ENCODE assay signal across 19 mouse cellular contexts in the genomic region with DNA sequence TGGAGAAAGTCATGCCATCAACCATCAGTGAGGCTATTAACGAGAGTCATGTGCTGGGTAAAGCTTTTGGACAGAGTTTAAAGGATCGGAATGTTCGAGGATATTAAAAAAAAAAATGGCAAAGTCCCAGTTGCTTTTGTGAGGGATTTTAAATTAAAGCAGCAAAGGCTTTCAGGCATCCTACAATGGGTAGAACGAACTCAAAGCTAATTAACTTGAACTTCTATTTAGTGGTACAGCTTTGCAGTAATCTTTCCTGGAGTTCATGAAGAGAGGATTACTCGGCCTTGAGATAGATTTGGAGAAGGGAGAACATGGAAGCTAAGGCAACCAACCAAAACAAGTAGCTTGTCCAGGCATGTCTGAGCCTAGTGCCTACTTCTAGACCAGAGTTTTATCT.
A peak's percentile ranks its signal among the peaks of the same experiment; 100 is the strongest.
DNase-seq lines count a peak whose midpoint lies in the region; ATAC-seq and TF ChIP-seq lines count a peak whose summit lies in the region.
"Had no signal": no experiment of that assay in that cellular context is flagged by ENCODE, and none has a peak within 500 bp of the region (broad histone marks: within the 10 kb centered on the region; RNA-seq: fewer than 3 reads in every experiment).

No protein-coding gene starts in this region.

- no peaks in the 10 kb centered on the region for H3K79me2 ChIP-seq in liver, adult 2 months (ENCODE audit: control insufficient read depth, insufficient read depth, low read length)

- H3K27me3 ChIP-seq in liver, adult 2 months (ENCODE audit: control insufficient read depth, insufficient read depth, low read length), result no peaks in the 10 kb centered on the region
- H3K27me3 ChIP-seq in liver, postnatal 0 days (ENCODE audit: insufficient read depth, low read length), result no peaks in the 10 kb centered on the region
- no peaks in the 10 kb centered on the region for H3K27me3 ChIP-seq in forebrain, embryonic 11.5 days (ENCODE audit: control insufficient read depth, insufficient read depth, low read length)
- H3K27me3 ChIP-seq in forebrain, embryonic 14.5 days (replicated peaks; ENCODE audit: control insufficient read depth, insufficient read depth, low read length), result no peaks in the 10 kb centered on the region
- H3K27me3 ChIP-seq: embryonic facial prominence, embryonic 13.5 days; heart, embryonic 15.5 days; hindbrain, embryonic 13.5 days had no signal

- H3K27ac ChIP-seq in liver, adult 2 months (replicated peaks; ENCODE audit: insufficient read depth, low read depth, low read length), result no peak overlapping the region
- H3K27ac ChIP-seq in liver, postnatal 0 days (ENCODE audit: low read depth), result no peak overlapping the region
- H3K27ac ChIP-seq in forebrain, embryonic 11.5 days (ENCODE audit: low read depth, low read length), result no peak overlapping the region
- no peak overlapping the region for H3K27ac ChIP-seq in forebrain, embryonic 14.5 days (ENCODE audit: low read depth, low read length)
- H3K27ac ChIP-seq: embryonic facial prominence, embryonic 13.5 days; heart, adult 2 months; heart, embryonic 15.5 days; hindbrain, embryonic 13.5 days; hindbrain, postnatal 0 days had no signal

- peak; percentile 12 for DNase-seq in liver, adult 2 months (ENCODE audit: extremely low read depth, low read depth, low spot score)
- DNase-seq in liver, postnatal 0 days, result no peak
- DNase-seq in forebrain, embryonic 11.5 days (ENCODE audit: low spot score), result no peak
- DNase-seq in forebrain, embryonic 14.5 days (ENCODE audit: low spot score), result peak; percentile 68
- no peak for DNase-seq in urinary bladder, postnatal 10 days (ENCODE audit: low spot score)
- DNase-seq in urinary bladder, postnatal 25 days (ENCODE audit: low spot score), result no peak
- DNase-seq: adrenal gland, adult 8-10 months; adrenal gland, postnatal 36 days; cerebellum, adult 18-20 months; cerebellum, adult 9-11 months; cerebellum, postnatal 36 days; gastrocnemius, postnatal 10 days; heart, adult 2 months; heart, postnatal 14 days had no signal

- H3K36me3 ChIP-seq in liver, adult 2 months (ENCODE audit: control insufficient read depth, insufficient read depth, low read length), result no peaks in the 10 kb centered on the region
- H3K36me3 ChIP-seq in liver, postnatal 0 days (replicated peaks; ENCODE audit: insufficient read depth, low read length), result no peaks in the 10 kb centered on the region
- no peaks in the 10 kb centered on the region for H3K36me3 ChIP-seq in forebrain, embryonic 11.5 days (ENCODE audit: control insufficient read depth, insufficient read depth, low read length)
- H3K36me3 ChIP-seq in forebrain, embryonic 14.5 days (ENCODE audit: control insufficient read depth, insufficient read depth, low read length), result no peaks in the 10 kb centered on the region
- H3K36me3 ChIP-seq: embryonic facial prominence, embryonic 13.5 days; heart, embryonic 15.5 days; hindbrain, embryonic 13.5 days had no signal

- no peak for ATAC-seq in liver, postnatal 0 days
- peak; percentile 47 for ATAC-seq in forebrain, embryonic 11.5 days (replicated peaks; ENCODE audit: low FRiP score)
- peak; percentile 75 for ATAC-seq in forebrain, embryonic 14.5 days
- ATAC-seq: hindbrain, postnatal 0 days had no signal

- H3K9me3 ChIP-seq in liver, postnatal 0 days (ENCODE audit: low read length), result no peaks in the 10 kb centered on the region
- H3K9me3 ChIP-seq in forebrain, embryonic 11.5 days (ENCODE audit: control insufficient read depth, low read length), result no peaks in the 10 kb centered on the region
- H3K9me3 ChIP-seq in forebrain, embryonic 14.5 days (replicated peaks; ENCODE audit: control insufficient read depth, low read length), result no peaks in the 10 kb centered on the region
- H3K9me3 ChIP-seq: embryonic facial prominence, embryonic 13.5 days; heart, embryonic 15.5 days; hindbrain, embryonic 13.5 days had no signal

- no peak overlapping the region for H3K9ac ChIP-seq in liver, adult 2 months (ENCODE audit: low read depth, low read length)
- H3K9ac ChIP-seq in liver, postnatal 0 days (replicated peaks), result no peak overlapping the region
- no peak overlapping the region for H3K9ac ChIP-seq in forebrain, embryonic 11.5 days (ENCODE audit: low read length)
- H3K9ac ChIP-seq in forebrain, embryonic 14.5 days (ENCODE audit: low read length), result no peak overlapping the region
- H3K9ac ChIP-seq: embryonic facial prominence, embryonic 13.5 days; heart, embryonic 15.5 days; hindbrain, embryonic 13.5 days had no signal

- no peak for TF ChIP-seq CTCF in liver, adult 2 months (IDR thresholded peaks at IDR 0.05; ENCODE audit: low read depth, low read length)
- no peak for TF ChIP-seq CTCF in liver, postnatal 0 days (IDR thresholded peaks at IDR 0.05; ENCODE audit: low read depth)

- 82% methylated on average over 5 of the region's 5 CpGs for WGBS in liver, adult 2 months
- WGBS in liver, postnatal 0 days (ENCODE audit: insufficient replicate concordance), result 69% methylated on average over 5 of the region's 5 CpGs
- WGBS in forebrain, embryonic 11.5 days, result 27% methylated on average over 5 of the region's 5 CpGs
- WGBS in forebrain, embryonic 14.5 days, result 5% methylated on average over 5 of the region's 5 CpGs

- no peak for TF ChIP-seq EP300 in liver, postnatal 0 days (IDR thresholded peaks at IDR 0.05; ENCODE audit: low read depth)

- H3K4me2 ChIP-seq in liver, postnatal 0 days (ENCODE audit: low read depth, low read length), result no peak overlapping the region
- H3K4me2 ChIP-seq in forebrain, embryonic 11.5 days (ENCODE audit: low read depth, low read length, severe bottlenecking), result no peak overlapping the region
- H3K4me2 ChIP-seq in forebrain, embryonic 14.5 days (ENCODE audit: low read length), result no peak overlapping the region
- H3K4me2 ChIP-seq: embryonic facial prominence, embryonic 13.5 days; heart, embryonic 11.5 days; heart, embryonic 15.5 days; hindbrain, embryonic 13.5 days had no signal

- peaks cover 2% of the 10 kb centered on the region; the same call in 1 of the 2 replicates for H3K4me1 ChIP-seq in liver, adult 2 months (ENCODE audit: control insufficient read depth, insufficient read depth, low read length)
- no peaks in the 10 kb centered on the region for H3K4me1 ChIP-seq in liver, postnatal 0 days (ENCODE audit: insufficient read depth)
- H3K4me1 ChIP-seq in forebrain, embryonic 11.5 days (replicated peaks; ENCODE audit: control insufficient read depth, insufficient read depth, low read length), result no peaks in the 10 kb centered on the region
- H3K4me1 ChIP-seq in forebrain, embryonic 14.5 days (ENCODE audit: control insufficient read depth, insufficient read depth, low read length), result no peaks in the 10 kb centered on the region
- H3K4me1 ChIP-seq: embryonic facial prominence, embryonic 13.5 days; heart, embryonic 15.5 days; hindbrain, embryonic 13.5 days had no signal

- no peak for TF ChIP-seq POLR2A in liver, adult 2 months (IDR thresholded peaks at IDR 0.05; ENCODE audit: extremely low read depth, insufficient read depth, low read length)

- H3K4me3 ChIP-seq in liver, adult 2 months (ENCODE audit: insufficient read depth, low read depth, low read length), result no peak overlapping the region
- no peak overlapping the region for H3K4me3 ChIP-seq in liver, postnatal 0 days (ENCODE audit: low read depth, low read length)
- no peak overlapping the region for H3K4me3 ChIP-seq in forebrain, embryonic 11.5 days (ENCODE audit: low read depth, low read length)
- no peak overlapping the region for H3K4me3 ChIP-seq in forebrain, embryonic 14.5 days (ENCODE audit: low read depth, low read length)
- H3K4me3 ChIP-seq: embryonic facial prominence, embryonic 13.5 days; heart, adult 2 months; heart, embryonic 15.5 days; hindbrain, embryonic 13.5 days had no signal

Comparison
In these comparisons a context has a peak if more than half of its experiments do, and no peak if none do; other contexts are left out.
1. DNase-seq: peak in liver, adult 2 months (single experiment) and forebrain, embryonic 14.5 days (single experiment); none in liver, postnatal 0 days (single experiment), forebrain, embryonic 11.5 days (single experiment), urinary bladder, postnatal 10 days (single experiment) and urinary bladder, postnatal 25 days (single experiment).